Mouse (Mus musculus) T-helper 17 cell (primary cell): ENCODE measurements at regions not wholly inside any gene's neighbourhood (a gene's known extent, or its start where the extent isn't known, plus 50 kb on each side); places are given as distances from the start of the nearest gene placed in this dataset.

Experiments
- in situ Hi-C, 2 experiments: fragments of 300-600 bp; cut with MboI, MseI; formaldehyde crosslinking; loops; 1 replicate in 1 of 2; 2 replicates in 1 of 2; pipeline ENCODE4 v1.15.1; 2025; ENCODE audit warnings: high pct_unique_total_duplicates in 2 of 2

GRCm38 (mm10) chr1:60627786-60628453 is 61.0 kb upstream of the Raph1 start:
- in situ Hi-C loops: loop anchor here in 1 of 2 experiments (5.0 kb wide), 1 partner anchor 94 kb away; no protein-coding TSS in a partner anchor

GRCm38 (mm10) chr1:60627367-60627766 is 60.5 kb upstream of the Raph1 start:
- in situ Hi-C loops: loop anchor here in 1 of 2 experiments (5.0 kb wide), 1 partner anchor 95 kb away; no protein-coding TSS in a partner anchor

DNA sequence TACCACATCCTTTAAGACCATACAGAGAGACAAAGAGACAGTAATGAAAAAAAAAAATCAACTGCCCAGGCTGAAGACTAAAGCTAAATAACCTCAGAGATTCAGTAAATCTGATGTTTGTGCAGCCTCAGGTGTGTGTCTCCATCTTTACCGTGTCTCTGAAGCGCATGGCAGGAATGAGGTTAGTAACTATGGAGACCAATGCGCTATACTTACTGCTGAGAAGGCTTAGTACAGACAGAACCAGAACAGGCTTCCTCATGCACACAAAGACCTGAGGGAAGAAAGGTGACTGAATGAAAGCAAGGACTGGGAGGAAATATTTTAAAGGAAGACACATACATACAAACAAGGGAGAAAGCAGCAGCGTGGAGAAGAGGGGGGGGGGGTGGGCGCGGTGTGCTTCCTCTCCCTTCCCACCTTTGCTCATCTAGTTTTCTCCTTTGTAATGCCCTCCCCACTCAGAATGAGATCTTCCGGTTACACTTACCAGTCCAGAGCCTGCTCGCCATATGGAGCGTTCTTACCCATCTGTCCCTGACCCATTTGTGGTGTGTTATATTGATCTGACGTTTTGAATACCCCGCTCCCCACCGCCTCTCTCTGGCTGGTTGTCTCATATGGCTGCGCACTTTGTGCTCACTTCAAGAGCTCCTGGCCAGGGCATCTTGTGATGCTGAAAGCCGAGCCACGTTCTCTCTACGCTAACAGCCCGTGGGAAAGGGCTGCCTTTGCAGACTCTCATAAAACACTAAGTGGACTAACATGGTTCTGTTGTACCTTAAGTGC is 59.0 kb upstream of the Raph1 start:
- in situ Hi-C loops: loop anchor here in 1 of 2 experiments (5.0 kb wide), 1 partner anchor 96 kb away; no protein-coding TSS in a partner anchor

DNA sequence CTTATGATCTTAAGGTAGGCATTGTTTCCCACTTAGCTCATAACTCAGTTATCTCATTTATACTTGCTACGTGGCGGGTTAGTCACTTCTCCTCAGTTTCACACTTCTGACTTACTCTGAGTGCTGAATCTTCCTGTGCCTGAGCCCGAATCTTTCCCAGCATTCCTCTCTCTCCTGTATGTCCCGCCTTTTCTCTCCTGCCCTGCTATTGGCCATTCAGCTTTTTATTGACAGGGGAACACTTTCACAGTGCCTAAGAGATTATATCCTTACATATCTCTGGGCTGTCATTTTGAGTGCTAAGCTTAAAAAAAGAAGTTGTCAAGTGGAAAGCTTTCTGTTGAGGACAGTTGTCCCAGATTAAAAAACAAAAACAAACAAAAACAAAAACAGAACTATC is 57.3 kb upstream of the Raph1 start:
- in situ Hi-C loops: no loop called here

DNA sequence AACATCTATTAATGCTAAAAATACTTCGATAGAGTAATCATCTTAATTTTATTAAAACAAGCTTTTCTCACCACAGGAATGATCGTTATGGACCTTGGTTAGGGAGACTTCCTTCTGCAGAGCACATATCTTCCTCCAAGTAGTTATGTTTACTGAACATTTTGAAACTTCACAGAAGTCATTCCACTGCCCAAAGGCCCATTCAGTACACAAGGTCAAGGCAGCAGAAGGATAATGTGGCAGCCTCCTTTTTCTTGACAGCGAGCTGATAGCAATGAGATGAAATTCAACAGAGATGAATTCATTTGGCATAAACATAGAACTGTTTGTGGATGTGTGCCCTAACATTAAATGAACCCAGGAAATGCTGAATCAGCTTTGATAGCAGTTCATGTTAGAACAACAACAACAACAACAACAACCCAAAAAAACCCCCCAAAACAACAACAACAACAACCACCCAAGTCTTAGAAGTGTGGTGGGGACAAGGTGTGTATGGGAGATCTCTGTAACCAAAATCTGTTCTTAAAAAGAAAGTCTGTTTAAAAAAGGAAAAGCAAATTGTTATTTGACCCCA is 56.6 kb upstream of the Raph1 start:
- in situ Hi-C loops: no loop called here

GRCm38 (mm10) chr1:60621770-60622169 is 54.9 kb upstream of the Raph1 start:
- in situ Hi-C loops: no loop called here

DNA sequence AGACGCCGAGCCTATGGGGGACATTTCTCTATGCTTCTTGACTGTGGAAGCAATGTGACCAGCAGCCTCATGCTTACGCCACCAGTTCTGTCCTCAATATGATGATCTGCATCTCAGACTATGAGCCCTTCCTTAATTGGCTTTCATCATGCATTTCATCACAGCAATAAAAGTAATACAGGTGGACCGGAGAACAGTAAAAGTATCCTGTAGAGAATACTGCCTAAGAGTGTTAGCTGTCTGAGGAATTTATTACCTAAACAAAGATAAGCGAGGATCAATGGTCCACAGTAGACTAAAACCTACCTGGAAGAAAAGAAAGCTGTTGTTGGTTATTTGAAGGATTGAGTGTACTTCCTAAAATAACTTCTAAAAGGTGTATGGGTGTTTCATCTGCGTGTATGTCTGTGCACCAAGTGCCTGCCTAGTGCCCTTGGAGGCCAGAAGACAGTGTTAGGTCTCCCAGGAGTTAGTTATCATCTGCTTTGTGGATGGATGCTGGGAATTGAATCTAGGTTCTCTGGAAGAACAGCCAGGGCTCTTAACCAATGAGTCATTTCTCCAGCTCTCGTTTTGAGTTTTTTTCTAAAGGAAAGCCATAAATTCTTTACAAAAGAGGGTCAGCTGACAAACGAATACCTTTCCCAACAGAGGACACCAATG is 54.3 kb upstream of the Raph1 start:
- in situ Hi-C loops: no loop called here

DNA sequence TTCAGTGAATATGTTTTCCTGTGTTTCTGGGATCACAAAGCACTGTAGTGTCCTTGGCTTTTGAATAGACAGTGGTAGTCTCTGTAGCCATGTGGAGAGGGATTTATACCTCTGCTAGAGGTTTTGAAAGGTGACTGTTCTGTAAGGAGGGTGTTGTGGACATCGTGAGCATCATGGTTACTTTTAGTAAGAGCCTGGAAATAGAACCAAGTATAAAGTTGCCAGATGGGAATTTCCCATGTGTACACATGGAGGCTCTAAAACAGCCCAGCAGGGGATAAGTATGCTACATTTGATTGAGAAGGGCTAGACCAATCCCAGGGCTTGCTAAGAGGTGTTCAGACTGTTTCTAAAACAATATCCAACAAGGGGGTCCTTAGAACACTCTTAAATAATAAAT is 51.5 kb upstream of the Raph1 start:
- in situ Hi-C loops: loop anchor here in 1 of 2 experiments (10.0 kb wide), 1 partner anchor 234 kb away; no protein-coding TSS in a partner anchor

- in situ Hi-C loops: loop anchor here in 1 of 2 experiments (10.0 kb wide), 1 partner anchor 232 kb away; no protein-coding TSS in a partner anchor
Measured at GRCm38 (mm10) chr1:60616916-60617315, 50.0 kb upstream of the Raph1 start.
